Mouse (Mus musculus) heart, adult 18-20 months (tissue): ENCODE data around the gene Tep1. TPM values are rescaled to one million over a fixed set of nuclear protein-coding genes. Genes with fewer than 3 reads are reported as not detected.
A peak's percentile ranks its signal among the peaks of the same experiment; 100 is the strongest.
"Not testable (repeated sequence)": the region's sequence is repeated elsewhere in the genome, so short reads cannot be mapped to it uniquely, and the experiment has no call there.

Experiments used
- DNase-seq, 2 experiments: peaks; one replicate each; pipeline ENCODE4 v3.0.0; 2021 to 2022; ENCODE audit warnings: mixed read lengths in 1 of 2
- long read RNA-seq, 2 experiments: library from polyadenylated mRNA; stranded (forward); transcript quantifications; one replicate each; pipeline ENCODE4 v2.0.0; 2021
- total RNA-seq, 2 experiments: library from RNA; stranded (reverse); gene quantifications; 2 replicates each; pipeline ENCODE4 v1.2.3; 2021

The Tep1 gene
- total RNA-seq: 10 to 100 TPM; 10.4 to 11.6 TPM
- long read RNA-seq, experiment 1, partial matches to known transcripts: 2 of 2 reads
- long read RNA-seq, experiment 1, other reads (novel, unspliced or antisense): 0 of 2 reads
- long read RNA-seq, experiment 2, partial matches to known transcripts: 1 of 1 reads
- long read RNA-seq, experiment 2, other reads (novel, unspliced or antisense): 0 of 1 reads

DNA sequence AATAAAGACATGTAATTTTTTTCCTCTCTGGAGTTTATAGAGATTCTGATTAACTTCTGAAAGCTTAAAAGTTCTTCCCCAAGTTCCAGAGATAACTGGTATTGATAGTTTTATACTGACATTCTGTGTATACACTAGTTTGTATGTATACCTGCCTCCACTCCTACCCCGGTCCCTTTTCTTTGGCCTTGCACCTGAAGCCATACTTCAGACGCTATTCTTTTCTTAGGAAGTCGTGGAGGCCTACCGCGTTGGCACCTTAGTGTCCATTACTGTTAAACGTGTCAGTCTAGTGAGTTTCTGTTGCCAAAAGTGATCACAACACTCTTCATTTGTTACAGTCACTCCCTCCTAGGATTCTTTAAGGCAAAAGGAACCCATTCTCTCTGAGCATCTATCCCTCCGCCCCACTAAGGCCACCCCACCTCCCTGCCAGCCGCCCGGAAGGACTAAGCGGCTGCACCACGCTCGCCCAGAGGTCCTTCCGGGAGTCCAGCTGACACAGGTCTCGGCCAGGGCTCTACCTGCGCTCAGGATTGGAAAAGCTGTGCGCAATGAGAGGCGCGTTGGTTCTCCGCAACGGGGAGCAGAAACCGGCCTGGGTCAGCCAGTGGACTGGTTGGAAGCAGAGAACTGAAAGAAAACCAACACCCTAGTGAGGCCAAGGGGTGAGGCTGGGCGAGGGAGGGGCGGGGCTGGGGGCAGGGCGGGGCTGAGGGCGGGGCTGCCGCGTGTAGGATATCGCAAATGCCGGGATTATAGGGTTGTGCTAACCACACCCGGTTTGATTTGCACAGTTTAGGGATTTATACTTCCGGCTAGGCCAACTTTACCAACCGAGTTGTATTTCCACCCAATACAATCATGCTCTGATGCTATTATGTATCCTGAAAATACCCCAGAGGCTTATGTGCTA, at the start of gene Tep1:
Tep1 (minus strand) TSS at position 672 of the 916 bp plus-strand sequence.
- peak; percentile 82 to 88 for DNase-seq

DNA sequence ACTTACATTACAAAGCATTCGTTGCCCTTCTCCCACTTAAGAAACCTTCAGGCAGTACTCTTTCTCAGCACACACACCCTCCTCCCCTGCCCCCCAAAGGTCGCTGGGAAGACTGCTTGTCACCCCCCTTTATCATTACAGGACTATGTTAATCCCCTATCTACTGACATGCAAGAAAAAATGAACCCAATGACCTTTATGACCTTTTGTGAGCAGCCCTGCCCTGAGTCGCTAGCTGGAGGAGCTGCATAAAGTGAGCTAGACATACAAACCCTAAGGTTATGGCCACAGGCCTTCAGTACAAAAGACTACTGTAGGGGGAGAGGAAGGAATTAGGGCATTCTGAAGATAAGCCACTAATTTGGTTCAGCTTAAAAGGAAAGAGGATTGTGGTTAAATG, 41.0 kb upstream of the Tep1 start:
- DNase-seq: no peak

DNA sequence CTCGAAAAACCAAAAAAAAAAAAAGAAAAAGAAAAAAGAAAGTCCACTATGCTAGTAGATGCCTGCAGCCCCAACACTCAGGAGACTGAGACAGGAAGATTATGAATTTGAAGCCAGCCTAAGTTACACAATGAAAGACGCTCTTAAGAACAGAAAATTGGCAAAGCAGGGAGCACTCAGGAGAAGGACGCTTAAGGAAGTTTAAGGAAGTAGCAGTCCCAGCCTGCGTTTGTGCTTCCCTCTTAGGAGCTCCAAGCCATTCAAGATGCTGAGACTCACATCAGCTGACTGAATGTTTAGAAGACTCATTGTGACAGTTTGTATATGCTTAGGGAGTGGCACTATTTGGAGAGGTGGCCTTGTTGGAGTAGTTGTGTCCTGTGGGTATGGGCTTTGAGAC, 37.8 kb upstream of the Tep1 start:
- no peak for DNase-seq

DNA sequence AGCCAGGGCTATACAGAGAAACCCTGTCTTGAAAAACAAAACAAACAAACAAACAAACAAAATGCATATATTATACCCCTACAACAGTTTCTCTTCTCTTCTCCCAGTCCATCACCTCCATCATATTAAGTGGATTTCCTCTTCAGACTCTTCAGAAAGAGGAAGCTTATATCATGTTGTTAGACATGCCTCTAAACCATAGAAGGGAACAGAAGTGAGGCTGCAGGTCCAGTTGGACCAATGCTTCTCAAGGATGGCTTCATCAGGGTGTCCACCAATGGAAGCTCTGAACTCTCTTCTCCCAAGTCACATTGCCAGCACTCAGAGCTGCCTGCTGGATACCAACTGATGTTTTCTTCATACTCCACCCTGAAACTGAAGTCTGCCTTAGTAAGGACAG, 35.0 kb upstream of the Tep1 start:
- DNase-seq: not testable (repeated sequence)

DNA sequence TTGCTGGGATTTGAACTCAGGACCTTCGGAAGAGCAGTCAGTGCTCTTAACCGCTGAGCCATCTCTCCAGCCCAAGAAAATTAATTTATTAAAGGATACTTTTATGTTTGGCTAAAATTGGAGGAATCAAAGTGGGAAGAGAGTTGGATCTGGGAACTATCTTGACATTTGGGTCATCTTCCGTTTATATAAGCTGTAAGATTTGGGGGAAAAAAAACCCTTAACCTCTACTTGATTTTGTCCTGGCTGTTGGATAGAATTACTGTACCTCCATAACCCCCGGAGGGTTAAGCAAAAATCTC, 34.4 kb upstream of the Tep1 start:
- DNase-seq: no peak

DNA sequence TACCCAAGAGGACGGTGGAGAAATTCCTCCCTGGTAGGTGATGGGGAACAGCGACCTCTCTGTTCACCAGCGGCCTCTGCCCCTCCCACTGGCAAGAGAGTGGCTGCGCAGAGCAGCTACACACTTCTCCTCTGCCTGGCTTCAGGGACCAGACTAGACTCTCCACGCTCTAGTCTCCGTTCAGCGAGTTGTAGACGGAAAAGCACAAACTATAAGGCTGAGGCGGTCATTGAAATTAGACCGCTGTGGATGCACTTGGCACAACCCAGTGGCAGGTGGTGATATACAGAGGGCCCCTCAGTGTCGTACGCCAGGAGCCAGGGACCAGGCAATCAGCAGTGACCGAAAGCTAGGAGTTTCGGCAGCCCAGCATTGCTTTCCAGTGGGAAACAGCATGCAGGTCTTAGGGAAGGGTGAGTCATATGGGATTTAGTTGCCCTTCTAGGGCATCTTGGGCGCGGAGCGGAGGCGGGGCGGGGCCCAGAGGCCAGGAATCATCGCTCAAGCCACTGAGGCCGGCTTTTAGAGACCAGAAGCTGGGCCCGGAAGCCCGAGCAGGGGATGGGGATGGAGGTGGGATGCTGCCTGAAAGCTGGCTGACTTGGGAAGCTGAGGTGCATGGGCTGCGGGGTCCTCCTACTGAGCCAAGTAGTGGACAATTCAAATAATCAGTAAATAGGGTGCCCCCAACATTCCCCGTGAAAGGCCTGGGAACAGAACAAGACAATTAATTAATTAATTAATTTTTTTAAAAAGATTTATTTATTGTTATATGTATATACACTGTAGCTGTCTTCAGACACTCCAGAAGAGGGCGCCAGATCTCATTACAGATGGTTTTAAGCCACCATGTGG, 33.8 kb upstream of the Tep1 start:
- DNase-seq: peak; percentile 51 to 59

DNA sequence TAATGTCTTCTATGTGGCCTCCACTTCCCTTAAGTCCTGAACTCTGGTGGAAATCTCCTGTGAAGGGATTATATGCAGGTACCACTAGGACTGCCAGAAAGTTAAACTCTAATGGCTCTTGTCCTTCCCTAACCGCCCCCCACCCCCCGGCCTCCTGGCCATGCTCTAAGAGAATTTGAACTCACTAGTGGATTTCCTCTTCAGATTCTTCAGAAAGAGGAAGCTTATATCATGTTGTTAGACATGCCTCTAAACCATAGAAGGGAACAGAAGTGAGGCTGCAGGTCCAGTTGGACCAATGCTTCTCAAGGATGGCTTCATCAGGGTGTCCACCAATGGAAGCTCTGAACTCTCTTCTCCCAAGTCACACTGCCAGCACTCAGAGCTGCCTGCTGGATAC, 27.6 kb upstream of the Tep1 start:
- not testable (repeated sequence) for DNase-seq

DNA sequence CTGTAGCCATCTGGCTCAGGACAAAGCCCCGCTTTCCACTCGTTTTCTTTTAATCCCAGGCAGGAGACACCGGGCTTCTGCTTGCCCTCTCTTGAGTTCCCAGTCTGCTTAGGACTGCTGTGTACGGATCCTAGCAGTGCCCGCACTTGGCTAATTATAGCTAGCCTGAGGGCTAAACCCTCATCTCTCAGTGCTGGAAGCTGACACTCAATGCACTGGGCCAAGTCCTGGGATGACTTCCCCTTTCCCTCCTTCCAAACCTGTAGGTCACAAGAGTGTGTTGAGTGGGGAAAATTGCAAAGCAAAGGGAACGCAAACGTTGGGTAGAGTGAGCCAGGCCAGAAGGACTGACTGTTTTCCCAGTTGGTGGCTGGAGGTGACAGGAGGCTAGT, 27.0 kb upstream of the Tep1 start, which contains the start of gene Klhl33:
Klhl33 (minus strand) TSS at position 134 of the 392 bp plus-strand sequence.
- peak; percentile 58 to 66 for DNase-seq

DNA sequence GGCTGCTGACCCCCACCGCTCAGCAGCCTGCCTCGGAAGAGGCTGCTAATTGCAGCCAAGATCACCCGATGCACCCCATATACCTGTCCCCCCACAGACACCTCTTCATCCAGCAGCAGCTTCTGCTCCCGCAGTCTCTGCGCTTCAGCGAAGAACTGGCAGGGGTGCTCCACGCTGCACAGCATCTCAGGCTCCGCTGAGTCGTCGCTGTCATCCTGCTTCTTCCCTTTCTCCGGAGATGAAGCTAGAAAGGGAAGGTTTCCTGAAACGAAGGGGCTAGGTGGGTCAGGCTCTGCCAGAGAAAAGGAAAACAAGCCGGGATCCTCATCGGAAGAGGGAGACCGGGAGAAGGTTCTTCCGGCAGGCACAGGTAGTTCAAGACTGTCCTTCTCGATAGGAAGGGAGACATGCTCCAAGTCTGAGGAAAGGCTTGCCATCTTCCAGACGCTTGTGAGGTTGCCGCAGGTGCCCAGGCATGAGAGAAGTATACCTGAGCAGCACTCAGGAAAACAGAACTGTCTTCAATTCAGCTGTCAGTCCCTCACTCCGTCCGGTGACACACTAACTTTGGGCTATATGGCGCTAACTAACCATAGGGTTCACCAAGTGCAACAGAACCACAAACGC, 26.5 kb upstream of the Tep1 start:
- DNase-seq: peak in 1 of 2 experiments; percentile 57

DNA sequence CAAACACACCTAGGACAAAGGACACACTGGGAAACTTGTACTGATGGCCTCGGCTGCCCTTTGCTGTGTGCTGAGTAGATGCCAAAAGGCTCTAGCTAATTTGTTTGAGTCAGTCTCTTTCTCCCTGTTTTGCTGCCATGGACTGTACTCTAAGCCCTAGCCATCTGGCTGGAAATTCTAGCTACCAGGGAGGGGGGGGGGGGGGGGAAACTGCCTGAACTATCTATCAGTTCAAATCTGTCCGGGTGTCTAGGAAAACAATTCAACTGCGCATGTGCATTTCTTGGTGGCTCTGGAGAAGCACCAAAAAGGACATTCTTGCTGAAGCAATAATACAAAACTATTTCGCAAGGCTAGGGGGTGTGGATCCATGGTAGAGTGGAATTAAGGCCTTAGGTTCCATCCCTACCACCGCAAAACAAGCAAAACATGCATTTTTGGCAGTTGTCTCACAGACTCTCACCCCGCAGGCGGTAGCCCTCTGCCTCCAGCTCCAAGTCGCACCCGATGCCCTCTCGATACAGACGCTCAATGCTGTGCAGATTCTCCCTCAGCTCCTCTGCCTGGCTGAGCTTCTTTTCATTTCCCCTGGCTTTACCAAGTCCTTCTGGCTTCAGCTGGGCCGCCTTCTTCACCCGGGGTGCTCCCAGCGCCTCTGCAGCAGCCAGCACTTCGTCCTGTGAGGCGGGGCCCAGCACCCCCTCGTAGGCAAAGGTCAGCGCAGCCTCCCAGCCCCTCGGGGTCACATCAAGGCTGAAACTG, 25.8 kb upstream of the Tep1 start:
- peak; percentile 90 for DNase-seq

DNA sequence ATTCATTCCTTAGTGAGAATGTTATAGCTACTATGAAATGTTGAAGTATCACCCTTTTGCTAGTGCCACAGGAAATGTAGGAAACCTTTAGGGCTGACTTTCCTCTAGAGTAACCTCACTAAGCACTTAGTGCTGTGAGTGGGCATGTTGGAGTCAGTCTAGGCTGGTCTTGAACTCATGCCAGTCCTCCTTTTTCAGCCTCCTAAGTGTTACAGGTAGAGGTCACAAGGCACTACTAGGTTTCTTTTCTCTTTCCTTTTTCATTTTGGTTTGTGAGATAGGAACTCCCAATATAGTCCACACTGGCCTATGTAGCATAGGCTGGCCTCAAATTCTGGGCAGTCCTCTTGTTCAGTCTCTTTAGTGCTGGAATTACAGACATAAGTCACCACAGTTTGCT, 25.0 kb upstream of the Tep1 start:
- peak in 1 of 2 experiments; percentile 18 for DNase-seq

DNA sequence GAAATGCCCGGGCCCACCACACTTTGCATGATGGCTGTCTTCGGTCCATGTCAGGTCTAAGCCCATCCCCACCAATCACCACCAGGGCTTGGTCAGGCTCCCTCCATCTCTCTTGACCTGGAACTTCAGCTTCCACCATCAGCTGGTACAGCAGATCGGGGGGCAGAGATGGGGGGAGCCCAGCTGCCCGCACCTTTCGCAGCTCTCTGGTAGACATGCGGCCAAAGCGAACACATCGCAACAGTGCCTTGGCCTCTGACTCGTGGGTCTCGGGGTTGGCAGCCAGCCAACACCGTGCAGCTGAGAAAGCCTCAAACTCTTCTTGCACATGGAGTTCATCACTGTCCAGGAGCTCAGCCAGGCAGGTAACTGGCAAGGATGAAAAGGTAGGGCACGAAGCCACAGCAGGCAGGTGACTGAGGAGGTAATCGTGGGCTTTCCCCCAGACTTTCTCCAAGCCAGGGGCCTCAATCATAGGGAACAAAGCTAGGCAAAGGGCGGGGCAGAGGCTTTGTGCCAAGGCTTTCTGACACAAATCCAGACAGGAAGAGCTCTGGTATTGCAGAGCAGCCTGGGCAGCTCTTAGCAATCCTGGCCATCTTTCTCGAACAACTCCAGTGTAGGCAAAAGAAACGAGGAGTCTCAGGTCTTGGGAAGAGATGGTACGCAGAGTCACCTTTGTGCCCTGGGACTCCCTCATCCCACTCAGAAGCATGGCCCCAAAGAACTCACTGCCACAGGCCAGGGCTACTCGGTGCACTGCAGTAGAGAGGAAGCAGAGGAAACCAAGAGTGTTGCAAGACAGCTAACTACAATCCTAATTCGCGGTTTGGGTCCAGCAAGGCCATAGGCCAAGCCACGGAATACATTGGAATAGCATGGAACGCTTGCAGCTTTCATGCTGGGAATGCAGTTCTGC, 22.4 kb upstream of the Tep1 start:
- peak; percentile 61 for DNase-seq

DNA sequence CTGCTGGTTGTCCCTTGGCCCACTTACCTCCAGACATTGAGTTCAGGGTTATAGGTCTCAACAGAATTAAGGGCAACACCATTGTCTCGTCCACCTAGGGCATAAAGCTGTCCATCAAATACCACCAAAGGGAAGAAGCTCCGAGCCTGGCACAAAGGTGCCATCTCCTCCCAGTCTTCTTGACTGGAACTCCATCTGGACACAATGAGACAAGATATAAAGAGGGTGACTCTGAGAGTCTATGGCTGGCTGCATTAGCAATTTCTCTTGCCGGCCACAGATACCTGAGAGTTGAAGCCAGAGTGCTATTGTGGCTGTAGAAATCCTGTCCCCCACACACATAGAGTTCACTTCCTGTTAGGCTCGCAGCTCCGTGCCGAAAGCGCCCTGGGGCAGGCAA, 21.7 kb upstream of the Tep1 start:
- DNase-seq: no peak

DNA sequence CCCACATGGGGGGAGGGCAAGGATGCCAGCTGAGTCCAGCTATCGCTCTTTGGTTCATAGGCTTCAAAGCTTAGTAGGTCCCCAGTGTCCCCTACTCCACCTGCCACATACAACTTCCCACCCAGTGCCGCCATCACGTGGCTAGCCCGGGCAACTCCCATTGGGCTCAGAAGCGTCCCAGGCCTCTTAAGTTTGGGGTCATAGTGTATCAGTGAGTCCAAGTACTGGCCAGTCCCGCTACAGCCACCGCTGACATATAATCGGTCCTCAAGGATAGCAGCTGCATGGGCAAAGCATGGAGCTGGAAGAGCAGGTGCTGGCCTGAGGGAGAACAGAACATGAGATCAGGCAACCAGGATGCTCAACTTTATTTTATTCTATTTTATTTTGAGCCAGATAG, 21.3 kb upstream of the Tep1 start:
- no peak for DNase-seq

DNA sequence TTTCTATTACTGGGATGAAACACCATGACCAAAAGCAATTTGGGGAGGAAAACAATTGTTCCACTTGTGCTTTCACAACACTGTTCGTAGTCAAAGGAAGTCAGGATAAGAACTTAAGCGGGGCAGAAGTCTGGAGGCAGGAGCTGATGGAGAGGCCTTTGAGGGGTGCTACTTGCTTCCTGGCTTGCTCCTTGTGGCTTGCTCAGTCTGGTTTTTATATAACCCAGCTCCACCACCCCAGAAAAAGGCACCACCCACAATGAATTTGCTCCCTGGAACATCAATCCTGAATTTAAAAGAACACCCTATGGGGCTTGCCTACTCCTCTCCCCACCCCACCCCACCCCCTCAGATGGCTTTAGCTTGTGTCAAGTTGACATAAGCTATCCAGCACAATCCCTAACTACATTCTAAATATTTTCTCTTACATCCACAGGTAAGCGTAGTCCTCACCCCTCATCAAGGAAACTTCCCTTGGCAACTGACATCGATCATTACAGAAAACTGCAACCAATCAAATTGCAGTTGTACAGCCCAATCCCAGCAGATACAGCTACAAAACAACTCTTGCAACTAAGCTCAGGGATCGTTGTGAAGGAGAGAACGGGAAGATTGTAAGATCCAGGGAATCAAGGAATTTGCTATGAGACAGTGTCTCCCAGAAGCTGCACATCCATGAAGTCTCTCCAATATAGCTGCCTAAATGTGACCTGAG, 6.0 kb upstream of the Tep1 start:
- DNase-seq: no peak

DNA sequence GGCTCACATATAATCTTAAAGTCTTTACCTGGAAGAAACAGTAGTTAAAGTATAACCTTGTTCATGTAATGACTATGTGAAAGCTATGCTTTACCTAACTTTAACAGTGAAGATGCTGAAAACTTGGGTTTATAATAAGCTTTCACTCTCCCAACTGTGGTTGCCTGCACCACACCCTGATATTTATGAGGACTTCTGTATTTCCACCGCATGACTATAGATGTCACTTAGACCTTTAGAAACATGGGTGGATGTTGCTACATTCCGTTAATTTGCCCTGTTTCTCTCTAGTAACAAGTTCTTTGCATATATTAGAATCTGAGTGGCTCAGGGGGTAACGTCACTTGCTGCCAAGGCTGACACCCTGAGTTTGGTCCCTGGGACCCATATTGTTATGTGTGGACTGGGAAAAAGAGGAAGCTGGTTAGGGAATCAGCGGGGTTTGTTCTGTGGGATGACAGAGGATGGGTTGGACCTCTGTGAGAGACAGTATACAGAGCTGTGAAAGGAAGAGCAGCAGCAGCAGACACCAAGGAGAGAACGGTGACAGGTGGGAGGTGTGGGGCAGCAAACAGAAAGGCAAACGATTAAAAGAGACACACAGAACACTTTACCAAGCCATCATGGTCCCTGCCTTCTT, 5.4 kb upstream of the Tep1 start:
- no peak for DNase-seq

DNA sequence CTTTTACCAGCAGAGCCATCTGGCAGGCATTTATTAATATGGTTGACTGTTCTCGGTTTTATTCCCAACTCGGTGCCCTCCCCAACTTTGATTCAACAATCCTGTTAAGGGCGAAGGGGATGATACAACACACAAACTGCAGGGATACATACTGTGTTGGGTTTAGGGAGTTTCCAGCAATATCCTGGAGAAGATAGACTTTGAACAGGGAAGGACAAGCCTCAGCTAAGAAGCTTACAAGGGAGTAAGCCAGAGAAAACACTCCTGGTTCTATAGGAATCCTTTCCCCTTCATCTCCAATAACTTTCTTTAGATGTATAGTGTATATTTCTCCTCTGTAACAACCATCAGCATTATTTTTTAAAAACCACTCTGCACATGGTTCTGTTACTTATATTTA, 4.8 kb upstream of the Tep1 start:
- DNase-seq: no peak

DNA sequence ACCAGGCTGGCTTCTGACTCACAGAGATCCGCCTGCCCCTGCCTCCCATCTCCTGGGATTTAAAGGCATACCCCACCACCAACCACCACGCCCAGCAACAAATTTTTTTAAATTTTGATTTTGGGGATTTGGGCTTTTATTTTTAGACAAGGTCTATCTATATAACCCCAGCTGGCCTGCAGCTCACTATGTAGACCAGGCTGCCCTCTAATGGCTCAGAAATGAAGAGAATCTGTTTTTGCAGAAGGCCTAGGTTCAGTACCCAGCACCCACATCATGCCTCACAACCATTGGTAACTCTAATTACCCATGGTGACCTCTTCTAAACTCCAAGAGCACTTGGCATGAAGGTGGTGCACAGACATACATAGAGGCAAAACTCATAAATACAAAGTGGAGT, 924 bp upstream of the Tep1 start:
- no peak for DNase-seq

DNA sequence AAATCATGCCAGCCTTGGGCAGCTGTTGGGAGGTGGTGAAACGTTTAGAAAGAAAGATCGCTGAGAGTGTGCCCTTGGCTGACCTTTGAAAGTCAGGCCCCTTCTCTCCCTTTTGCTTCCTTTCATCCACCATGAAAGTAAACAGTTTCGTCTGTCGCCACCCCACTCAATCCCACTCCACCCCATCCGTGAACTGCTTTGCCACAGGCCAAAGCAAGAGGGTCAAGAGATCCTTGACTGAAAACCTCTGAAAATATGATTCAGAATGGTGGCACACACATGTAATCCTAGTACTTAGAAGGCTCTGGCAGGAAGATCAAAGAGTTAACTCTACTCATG, 414 bp upstream of the Tep1 start:
- no peak for DNase-seq
